28 mouse cellular contexts compared by ENCODE assay signal in genomic region chr7:80846709-80847108, GRCm38 (mm10). TPM values are rescaled to one million over a fixed set of nuclear protein-coding genes. Genes with fewer than 3 reads are reported as not detected.
DNase-seq lines count a peak whose midpoint lies in the region; ATAC-seq and TF ChIP-seq lines count a peak whose summit lies in the region.
"Had no signal": no experiment of that assay in that cellular context is flagged by ENCODE, and none has a peak within 500 bp of the region (broad histone marks: within the 10 kb centered on the region; RNA-seq: fewer than 3 reads in every experiment).

No protein-coding gene starts in this region.

- no peak for TF ChIP-seq EP300 in ES-Bruce4 (IDR thresholded peaks at IDR 0.05; ENCODE audit: insufficient read depth, low read depth, low read length)
- no peak for TF ChIP-seq EP300 in MEL (IDR thresholded peaks at IDR 0.05; ENCODE audit: low read depth in 1 of 2, low read length in 2 of 2)

- no peaks in the 10 kb centered on the region for H3K36me3 ChIP-seq in hindbrain, embryonic 14.5 days (replicated peaks; ENCODE audit: control insufficient read depth, insufficient read depth)
- no peaks in the 10 kb centered on the region for H3K36me3 ChIP-seq in hindbrain, embryonic 12.5 days
- H3K36me3 ChIP-seq in ES-Bruce4 (ENCODE audit: control insufficient read depth, insufficient read depth, low read length, poor library complexity, severe bottlenecking) (no peaks in the 10 kb centered on the region), MEL (ENCODE audit: control insufficient read depth in 1 of 2, insufficient read depth in 2 of 2, low read length in 2 of 2) (peaks cover 0 to 5% of the 10 kb centered on the region in 2 experiments; a peak in 2 of 4 replicates)
- no peaks in the 10 kb centered on the region for H3K36me3 ChIP-seq in midbrain, embryonic 15.5 days (replicated peaks)
- H3K36me3 ChIP-seq in midbrain, embryonic 14.5 days (ENCODE audit: control insufficient read depth, insufficient read depth, low read length), result no peaks in the 10 kb centered on the region
- H3K36me3 ChIP-seq: embryonic facial prominence, embryonic 12.5 days; embryonic facial prominence, embryonic 15.5 days; G1E; heart, embryonic 12.5 days; heart, embryonic 15.5 days; intestine, embryonic 15.5 days had no signal

- no peaks in the 10 kb centered on the region for H3K79me2 ChIP-seq in MEL (ENCODE audit: control insufficient read depth, insufficient read depth, low read length, poor library complexity)

- TF ChIP-seq RAD21 in MEL (IDR thresholded peaks at IDR 0.05; ENCODE audit: low read depth, low read length), result no peak

- no peaks in the 10 kb centered on the region for H3K27me3 ChIP-seq in hindbrain, embryonic 14.5 days (ENCODE audit: control insufficient read depth, insufficient read depth, low read length)
- no peaks in the 10 kb centered on the region for H3K27me3 ChIP-seq in hindbrain, embryonic 12.5 days
- H3K27me3 ChIP-seq in ES-Bruce4 (ENCODE audit: control insufficient read depth, insufficient read depth, low read length, poor library complexity, severe bottlenecking) (no peaks in the 10 kb centered on the region), MEL (ENCODE audit: control insufficient read depth in 1 of 2, insufficient read depth in 2 of 2, low read length in 2 of 2) (no peaks in the 10 kb centered on the region)
- H3K27me3 ChIP-seq in midbrain, embryonic 15.5 days (replicated peaks), result no peaks in the 10 kb centered on the region
- H3K27me3 ChIP-seq in midbrain, embryonic 14.5 days (ENCODE audit: control insufficient read depth, insufficient read depth, low read length), result no peaks in the 10 kb centered on the region
- H3K27me3 ChIP-seq: embryonic facial prominence, embryonic 12.5 days; embryonic facial prominence, embryonic 15.5 days; heart, embryonic 12.5 days; heart, embryonic 15.5 days; intestine, embryonic 15.5 days had no signal

- H3K4me3 ChIP-seq in hindbrain, embryonic 14.5 days (replicated peaks; ENCODE audit: low read length), result no peak overlapping the region
- no peak overlapping the region for H3K4me3 ChIP-seq in hindbrain, embryonic 12.5 days
- H3K4me3 ChIP-seq in ES-Bruce4 (ENCODE audit: low read depth, low read length), result peak overlapping the region; percentile 73
- H3K4me3 ChIP-seq in MEL (ENCODE audit: control insufficient read depth in 1 of 2, insufficient read depth in 1 of 2, low read depth in 2 of 2, low read length in 2 of 2), result peak overlapping the region; percentile 51 to 58
- no peak overlapping the region for H3K4me3 ChIP-seq in midbrain, embryonic 15.5 days
- H3K4me3 ChIP-seq in midbrain, embryonic 14.5 days (replicated peaks; ENCODE audit: low read depth, low read length), result no peak overlapping the region
- H3K4me3 ChIP-seq: embryonic facial prominence, embryonic 12.5 days; embryonic facial prominence, embryonic 15.5 days; heart, embryonic 12.5 days; heart, embryonic 15.5 days; intestine, embryonic 15.5 days had no signal

- DNase-seq in hindbrain, embryonic 14.5 days (ENCODE audit: low spot score), result peak; percentile 14
- peak; percentile 69 for DNase-seq in MEL (ENCODE audit: low read depth, low spot score)
- DNase-seq in kidney, postnatal 25 days, result no peak
- DNase-seq in midbrain, embryonic 14.5 days, result no peak
- DNase-seq: adrenal gland, postnatal 14 days; cerebellum, adult 11 months; cerebellum, adult 2 months; cerebellum, adult 9-11 months; cerebellum, postnatal 25 days; forebrain, postnatal 0 days; gastrocnemius, postnatal 14 days; heart, adult 11 months; heart, postnatal 10 days; heart, postnatal 36 days; kidney, adult 11 months had no signal

- ATAC-seq in hindbrain, embryonic 14.5 days (ENCODE audit: low FRiP score), result no peak
- ATAC-seq in hindbrain, embryonic 12.5 days (ENCODE audit: low FRiP score), result no peak
- no peak for ATAC-seq in midbrain, embryonic 15.5 days (replicated peaks)
- no peak for ATAC-seq in midbrain, embryonic 14.5 days (ENCODE audit: low FRiP score, low TSS enrichment)
- ATAC-seq: CD4-positive, CD25-positive, alpha-beta regulatory T cell, adult 4 months; forebrain, embryonic 14.5 days; forebrain, postnatal 0 days; hindbrain, embryonic 16.5 days; intestine, embryonic 15.5 days had no signal

- TF ChIP-seq POLR2A in ES-Bruce4 (IDR thresholded peaks at IDR 0.05; ENCODE audit: insufficient read depth, low read length) (no peak), MEL (IDR thresholded peaks at IDR 0.05; ENCODE audit: control insufficient read depth in 1 of 2, insufficient read depth in 1 of 2, low read depth in 1 of 2, low read length in 2 of 2, poor library complexity in 1 of 2) (peak in 1 of 2 experiments; percentile 57; a peak in 2 of 4 replicates)

- 88% methylated on average over 5 of the region's 5 CpGs for WGBS in hindbrain, embryonic 14.5 days
- 86% methylated on average over 5 of the region's 5 CpGs for WGBS in hindbrain, embryonic 12.5 days
- 91% methylated on average over 5 of the region's 5 CpGs for WGBS in midbrain, embryonic 15.5 days
- WGBS in midbrain, embryonic 14.5 days, result 89% methylated on average over 5 of the region's 5 CpGs

- H3K27ac ChIP-seq in hindbrain, embryonic 14.5 days, result no peak overlapping the region
- no peak overlapping the region for H3K27ac ChIP-seq in hindbrain, embryonic 12.5 days
- H3K27ac ChIP-seq in ES-Bruce4 (ENCODE audit: insufficient read depth, low read length) (peak overlapping the region; percentile 49), MEL (ENCODE audit: control insufficient read depth, low read depth, low read length) (peak overlapping the region; percentile 24; the same call in 1 of the 2 replicates)
- no peak overlapping the region for H3K27ac ChIP-seq in midbrain, embryonic 15.5 days
- H3K27ac ChIP-seq in midbrain, embryonic 14.5 days (replicated peaks; ENCODE audit: low read depth, low read length), result no peak overlapping the region
- H3K27ac ChIP-seq: embryonic facial prominence, embryonic 12.5 days; embryonic facial prominence, embryonic 15.5 days; heart, embryonic 15.5 days; intestine, embryonic 15.5 days had no signal

- no peak overlapping the region for H3K9ac ChIP-seq in hindbrain, embryonic 14.5 days
- H3K9ac ChIP-seq in hindbrain, embryonic 12.5 days, result no peak overlapping the region
- H3K9ac ChIP-seq in ES-Bruce4 (ENCODE audit: low read depth, poor library complexity, severe bottlenecking), result peak overlapping the region; percentile 7
- peak overlapping the region; percentile 62 for H3K9ac ChIP-seq in MEL (ENCODE audit: control insufficient read depth, low read depth, low read length, poor library complexity, severe bottlenecking)
- H3K9ac ChIP-seq in midbrain, embryonic 15.5 days, result no peak overlapping the region
- H3K9ac ChIP-seq in midbrain, embryonic 14.5 days (replicated peaks; ENCODE audit: low read length), result no peak overlapping the region
- H3K9ac ChIP-seq: embryonic facial prominence, embryonic 12.5 days; embryonic facial prominence, embryonic 15.5 days; forebrain, postnatal 0 days; heart, embryonic 12.5 days; heart, embryonic 15.5 days; intestine, embryonic 15.5 days had no signal

- no peak overlapping the region for H3K4me2 ChIP-seq in hindbrain, embryonic 14.5 days (replicated peaks)
- H3K4me2 ChIP-seq in hindbrain, embryonic 12.5 days (replicated peaks), result no peak overlapping the region
- H3K4me2 ChIP-seq in midbrain, embryonic 15.5 days, result no peak overlapping the region
- H3K4me2 ChIP-seq in midbrain, embryonic 14.5 days (ENCODE audit: low read length), result no peak overlapping the region
- H3K4me2 ChIP-seq: embryonic facial prominence, embryonic 12.5 days; embryonic facial prominence, embryonic 15.5 days; heart, embryonic 12.5 days; heart, embryonic 15.5 days; intestine, embryonic 15.5 days had no signal

- no peaks in the 10 kb centered on the region for H3K4me1 ChIP-seq in hindbrain, embryonic 14.5 days (replicated peaks; ENCODE audit: control insufficient read depth, insufficient read depth, low read length)
- no peaks in the 10 kb centered on the region for H3K4me1 ChIP-seq in hindbrain, embryonic 12.5 days
- H3K4me1 ChIP-seq in ES-Bruce4 (ENCODE audit: control insufficient read depth, insufficient read depth, low read length) (peaks cover 4% of the 10 kb centered on the region), MEL (ENCODE audit: control insufficient read depth in 1 of 2, insufficient read depth in 2 of 2, low read length in 2 of 2) (peaks cover 0 to 12% of the 10 kb centered on the region in 2 experiments; a peak in 3 of 4 replicates)
- no peaks in the 10 kb centered on the region for H3K4me1 ChIP-seq in midbrain, embryonic 15.5 days
- H3K4me1 ChIP-seq in midbrain, embryonic 14.5 days (ENCODE audit: control insufficient read depth, insufficient read depth, low read length), result no peaks in the 10 kb centered on the region
- H3K4me1 ChIP-seq: embryonic facial prominence, embryonic 12.5 days; intestine, embryonic 15.5 days had no signal

- no peaks in the 10 kb centered on the region for H3K9me3 ChIP-seq in hindbrain, embryonic 14.5 days (ENCODE audit: control insufficient read depth, low read length)
- no peaks in the 10 kb centered on the region for H3K9me3 ChIP-seq in hindbrain, embryonic 12.5 days (replicated peaks)
- no peaks in the 10 kb centered on the region for H3K9me3 ChIP-seq in ES-Bruce4 (replicated peaks; ENCODE audit: control insufficient read depth, insufficient read depth, low read length, poor library complexity, severe bottlenecking)
- no peaks in the 10 kb centered on the region for H3K9me3 ChIP-seq in MEL (replicated peaks; ENCODE audit: insufficient read depth, low read length)
- no peaks in the 10 kb centered on the region for H3K9me3 ChIP-seq in midbrain, embryonic 15.5 days
- H3K9me3 ChIP-seq in midbrain, embryonic 14.5 days (ENCODE audit: control insufficient read depth, low read length), result no peaks in the 10 kb centered on the region
- H3K9me3 ChIP-seq: embryonic facial prominence, embryonic 12.5 days; embryonic facial prominence, embryonic 15.5 days; G1E; heart, embryonic 12.5 days; heart, embryonic 15.5 days; intestine, embryonic 15.5 days had no signal

- TF ChIP-seq CTCF in ES-Bruce4 (IDR thresholded peaks at IDR 0.05; ENCODE audit: low read depth, low read length) (no peak), MEL (IDR thresholded peaks at IDR 0.05 in 2 of 3, conservative IDR thresholded peaks at IDR 0.05 in 1 of 3; ENCODE audit: control insufficient read depth in 1 of 3, insufficient read depth in 1 of 3, low read depth in 2 of 3, low read length in 3 of 3, poor library complexity in 1 of 3, severe bottlenecking in 1 of 3) (no peak)

RNA-seq across cellular contexts. Expression of gene Zscan2, which starts 14.0 kb away (rescaled TPM):
- 4.1 and 4.4 TPM in 2 replicates for polyA plus RNA-seq in hindbrain, embryonic 14.5 days (2014; fragmentation: Nextera tagmentation; extraction: Ambion mirVana)
- polyA plus RNA-seq in hindbrain, embryonic 12.5 days (2016; fragmentation: Nextera tagmentation; extraction: Ambion mirVana), result 4.6 and 5.9 TPM in 2 replicates
- polyA plus RNA-seq in ES-Bruce4 (2011; ENCODE audit: insufficient read depth, insufficient read length, low read depth, missing spikeins) (4.5 and 4.9 TPM in 2 replicates), MEL (2012; ENCODE audit: insufficient read depth in 1 of 2, insufficient read length in 2 of 2, low read depth in 1 of 2, low replicate concordance in 2 of 2, missing spikeins in 1 of 2) (1 to 10 TPM in 1 of 2 experiments, not detected in 1; 2.4 TPM)
- 1.1 and 1.2 TPM in 2 replicates for total RNA-seq in MEL (2012; rRNA removed)
- 4.8 and 4.9 TPM in 2 replicates for polyA plus RNA-seq in midbrain, embryonic 15.5 days (2015; fragmentation: Nextera tagmentation; extraction: Ambion mirVana)
- 5.8 and 7.1 TPM in 2 replicates for polyA plus RNA-seq in midbrain, embryonic 14.5 days (2014; fragmentation: Nextera tagmentation; extraction: Ambion mirVana)

RNA-seq across cellular contexts. Expression of gene Iqgap1, which starts 20.9 kb away (rescaled TPM):
- polyA plus RNA-seq in hindbrain, embryonic 14.5 days (2014; fragmentation: Nextera tagmentation; extraction: Ambion mirVana), result 19.6 and 24.7 TPM in 2 replicates
- 40.1 and 40.2 TPM in 2 replicates for polyA plus RNA-seq in hindbrain, embryonic 12.5 days (2016; fragmentation: Nextera tagmentation; extraction: Ambion mirVana)
- 215 and 222 TPM in 2 replicates for polyA plus RNA-seq in ES-Bruce4 (2011; ENCODE audit: insufficient read depth, insufficient read length, low read depth, missing spikeins)
- 20.6 and 29.4 TPM in 2 replicates for total RNA-seq in MEL (2012; rRNA removed)
- 10 to 100 TPM; 58.8 to 87.9 TPM for polyA plus RNA-seq in MEL (2012; ENCODE audit: insufficient read depth in 1 of 2, insufficient read length in 2 of 2, low read depth in 1 of 2, low replicate concordance in 2 of 2, missing spikeins in 1 of 2)
- 22.0 and 22.1 TPM in 2 replicates for polyA plus RNA-seq in midbrain, embryonic 15.5 days (2015; fragmentation: Nextera tagmentation; extraction: Ambion mirVana)
- 14.0 and 22.3 TPM in 2 replicates for polyA plus RNA-seq in midbrain, embryonic 14.5 days (2014; fragmentation: Nextera tagmentation; extraction: Ambion mirVana)

RNA-seq across cellular contexts. Expression of gene Wdr73, which starts 54.4 kb away (rescaled TPM):
- 31.7 and 32.3 TPM in 2 replicates for polyA plus RNA-seq in hindbrain, embryonic 14.5 days (2014; fragmentation: Nextera tagmentation; extraction: Ambion mirVana)
- 37.2 and 40.5 TPM in 2 replicates for polyA plus RNA-seq in hindbrain, embryonic 12.5 days (2016; fragmentation: Nextera tagmentation; extraction: Ambion mirVana)
- 35.9 and 39.3 TPM in 2 replicates for polyA plus RNA-seq in ES-Bruce4 (2011; ENCODE audit: insufficient read depth, insufficient read length, low read depth, missing spikeins)
- total RNA-seq in MEL (2012; rRNA removed), result 58.0 and 67.0 TPM in 2 replicates
- 10 to 100 TPM in 1 of 2 experiments, not detected in 1; 57.8 TPM for polyA plus RNA-seq in MEL (2012; ENCODE audit: insufficient read depth in 1 of 2, insufficient read length in 2 of 2, low read depth in 1 of 2, low replicate concordance in 2 of 2, missing spikeins in 1 of 2)
- polyA plus RNA-seq in midbrain, embryonic 15.5 days (2015; fragmentation: Nextera tagmentation; extraction: Ambion mirVana), result 38.5 and 40.3 TPM in 2 replicates
- polyA plus RNA-seq in midbrain, embryonic 14.5 days (2014; fragmentation: Nextera tagmentation; extraction: Ambion mirVana), result 32.8 and 36.1 TPM in 2 replicates

RNA-seq across cellular contexts. Expression of gene Nmb, which starts 58.2 kb away (rescaled TPM):
- 8.7 and 10.6 TPM in 2 replicates for polyA plus RNA-seq in hindbrain, embryonic 14.5 days (2014; fragmentation: Nextera tagmentation; extraction: Ambion mirVana)
- 5.7 and 7.8 TPM in 2 replicates for polyA plus RNA-seq in hindbrain, embryonic 12.5 days (2016; fragmentation: Nextera tagmentation; extraction: Ambion mirVana)
- polyA plus RNA-seq in ES-Bruce4 (2011; ENCODE audit: insufficient read depth, insufficient read length, low read depth, missing spikeins) (5.2 and 6.0 TPM in 2 replicates), MEL (2012; ENCODE audit: insufficient read depth in 1 of 2, insufficient read length in 2 of 2, low read depth in 1 of 2, low replicate concordance in 2 of 2, missing spikeins in 1 of 2) (1 to 10 TPM in 1 of 2 experiments, not detected in 1; 4.6 TPM)
- total RNA-seq in MEL (2012; rRNA removed), result 4.4 and 4.7 TPM in 2 replicates
- 5.2 and 7.2 TPM in 2 replicates for polyA plus RNA-seq in midbrain, embryonic 15.5 days (2015; fragmentation: Nextera tagmentation; extraction: Ambion mirVana)
- 8.5 and 9.0 TPM in 2 replicates for polyA plus RNA-seq in midbrain, embryonic 14.5 days (2014; fragmentation: Nextera tagmentation; extraction: Ambion mirVana)
- total RNA-seq: common myeloid progenitor, adult 5-6 weeks had no signal

Comparison
In these comparisons a context has a peak if more than half of its experiments do, and no peak if none do; other contexts are left out.
1. DNase-seq: peak in hindbrain, embryonic 14.5 days (single experiment) and MEL (single experiment); none in kidney, postnatal 25 days (0 of 2) and midbrain, embryonic 14.5 days (single experiment).
2. H3K27ac ChIP-seq: peak in ES-Bruce4 (single experiment) and MEL (single experiment); none in hindbrain, embryonic 14.5 days (single experiment), hindbrain, embryonic 12.5 days (single experiment), midbrain, embryonic 15.5 days (single experiment) and midbrain, embryonic 14.5 days (single experiment).
3. H3K4me3 ChIP-seq: peak in ES-Bruce4 (single experiment) and MEL (2 of 2); none in hindbrain, embryonic 14.5 days (single experiment), hindbrain, embryonic 12.5 days (single experiment), midbrain, embryonic 15.5 days (single experiment) and midbrain, embryonic 14.5 days (single experiment).
4. H3K9ac ChIP-seq: peak in ES-Bruce4 (single experiment) and MEL (single experiment); none in hindbrain, embryonic 14.5 days (single experiment), hindbrain, embryonic 12.5 days (single experiment), midbrain, embryonic 15.5 days (single experiment) and midbrain, embryonic 14.5 days (single experiment).